Mouse (Mus musculus): ENCODE data around the gene Dnaic2. TPM values are rescaled to one million over a fixed set of nuclear protein-coding genes. Genes with fewer than 3 reads are reported as not detected.

Gene Dnaic2
- total and polyA plus RNA-seq, 3 experiments: 0.59 to 0.93 (median 0.83) TPM

DNA sequence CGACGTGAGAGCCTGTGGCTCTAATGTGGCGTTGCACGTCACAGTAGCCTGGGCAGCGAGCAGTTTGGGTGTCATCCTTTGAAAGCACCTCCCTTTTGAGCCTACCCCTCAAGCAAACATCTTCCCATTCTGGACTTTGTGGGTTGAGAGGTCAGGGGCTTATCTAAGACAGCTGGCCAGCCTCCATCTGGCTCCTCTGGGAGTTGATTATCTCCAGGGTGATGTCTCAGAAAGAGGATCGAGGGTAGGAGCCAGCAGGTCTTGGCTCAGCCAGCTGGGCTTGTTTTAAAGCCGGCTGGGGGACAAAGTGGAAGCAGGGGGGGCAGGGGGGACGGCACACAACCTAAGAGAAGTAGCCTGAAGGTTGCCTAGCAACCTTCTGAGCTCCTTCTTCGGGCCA is 52.9 kb downstream of the Dnaic2 start:
- peaks cover 84% of the 10 kb centered on the region for H3K27me3 ChIP-seq (replicated peaks)
- no peak overlapping the region for H3K4me2 ChIP-seq (ENCODE audit: insufficient read depth, low read depth, poor library complexity, severe bottlenecking)
- H3K4me3 ChIP-seq (replicated peaks in 1 of 3; ENCODE audit: low read depth in 2 of 3, low read length in 2 of 3, poor library complexity in 1 of 3): no peak overlapping the region
- no peaks in the 10 kb centered on the region for H3K36me3 ChIP-seq (replicated peaks in 1 of 2; ENCODE audit: control insufficient read depth in 1 of 2, insufficient read depth in 1 of 2, low read length in 1 of 2)
- no peaks in the 10 kb centered on the region for H3K4me1 ChIP-seq (ENCODE audit: control insufficient read depth in 1 of 2, insufficient read depth in 2 of 2)
- H3K79me2 ChIP-seq (replicated peaks; ENCODE audit: control insufficient read depth, extremely low read depth, insufficient read depth, poor library complexity, severe bottlenecking): no peaks in the 10 kb centered on the region
- dilution Hi-C loops (cut with MboI; ENCODE audit: extremely low pct_ligation_motif_present, extremely low pct_unique_long_range_greater_than_20kb, low sequenced_read_pairs) (no loop called here), in situ Hi-C loops (cut with MboI; ENCODE audit: low pct_ligation_motif_present, low pct_unique_long_range_greater_than_20kb, low sequenced_read_pairs) (no loop called here)
- no peaks in the 10 kb centered on the region for H3K9me3 ChIP-seq (replicated peaks; ENCODE audit: low read length)
- no peak overlapping the region for H3K27ac ChIP-seq (ENCODE audit: insufficient read depth, low read depth)
- TF ChIP-seq ZC3H11A (IDR thresholded peaks at IDR 0.05; ENCODE audit: low read depth, low read length): no peak
- no peak for TF ChIP-seq CTCF (conservative IDR thresholded peaks at IDR 0.05 in 1 of 2, IDR thresholded peaks at IDR 0.05 in 1 of 2; ENCODE audit: low read depth in 2 of 2, low read length in 2 of 2)
- no peak for TF ChIP-seq ZKSCAN1 (IDR thresholded peaks at IDR 0.05; ENCODE audit: borderline replicate concordance, low read depth, low read length)
- TF ChIP-seq MAFK (IDR thresholded peaks at IDR 0.05; ENCODE audit: insufficient replicate concordance, low read length): no peak
- no peak for TF ChIP-seq GABPA (IDR thresholded peaks at IDR 0.05; ENCODE audit: insufficient replicate concordance, low read depth, low read length)
- no peak for TF ChIP-seq POLR2AphosphoS2 (IDR thresholded peaks at IDR 0.05; ENCODE audit: low read depth, low read length)
- no peak for TF ChIP-seq TBP (conservative IDR thresholded peaks at IDR 0.05; ENCODE audit: low read depth, low read length)
- no peak for TF ChIP-seq USF2 (conservative IDR thresholded peaks at IDR 0.05; ENCODE audit: low read depth, low read length)
- TF ChIP-seq UBTF (IDR thresholded peaks at IDR 0.05; ENCODE audit: low read depth, low read length): no peak
- TF ChIP-seq SIN3A (IDR thresholded peaks at IDR 0.05; ENCODE audit: low read length): no peak
- no peak for TF ChIP-seq E2F4 (IDR thresholded peaks at IDR 0.05; ENCODE audit: insufficient replicate concordance, low read depth, low read length)
- no peak for TF ChIP-seq CHD1 (IDR thresholded peaks at IDR 0.05; ENCODE audit: low read depth, low read length)
- TF ChIP-seq EP300 (IDR thresholded peaks at IDR 0.05; ENCODE audit: low read length): no peak
- TF ChIP-seq ETS1 (conservative IDR thresholded peaks at IDR 0.05; ENCODE audit: low read depth, low read length): no peak
- no peak for TF ChIP-seq BHLHE40 (IDR thresholded peaks at IDR 0.05; ENCODE audit: low read depth, low read length)
- TF ChIP-seq ELF1 (IDR thresholded peaks at IDR 0.05; ENCODE audit: low read depth, low read length): no peak
- TF ChIP-seq CHD2 (IDR thresholded peaks at IDR 0.05; ENCODE audit: low read length): no peak
- TF ChIP-seq SMC3 (IDR thresholded peaks at IDR 0.05; ENCODE audit: low read depth, low read length): no peak
- H3K9ac ChIP-seq (ENCODE audit: insufficient read depth, low read depth): no peak overlapping the region
- no peak for DNase-seq (ENCODE audit: extremely low read depth)

DNA sequence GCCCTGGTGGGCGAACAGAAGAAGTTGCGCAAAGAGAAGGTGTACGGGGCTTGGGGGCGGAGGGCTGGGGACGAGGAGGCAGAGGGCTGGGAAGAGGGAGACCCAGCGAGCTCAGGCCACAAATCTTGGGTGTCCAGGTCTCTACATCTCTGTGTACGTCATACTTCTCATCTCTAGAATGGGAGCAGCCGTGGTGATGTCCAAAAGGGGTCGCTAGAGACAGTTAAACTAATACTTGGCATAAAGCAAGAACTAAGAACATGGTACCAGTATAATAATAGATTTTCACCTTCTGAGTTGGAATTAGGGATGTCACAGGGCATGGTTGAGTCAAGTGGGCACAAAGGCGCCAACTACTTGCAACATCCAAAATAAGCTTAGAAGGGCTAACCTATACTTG is 58.7 kb downstream of the Dnaic2 start:
- Histone ChIP-seq H3K4me2 (ENCODE audit: insufficient read depth, low read depth, poor library complexity, severe bottlenecking) (no peak overlapping the region), H3K36me3 (replicated peaks in 1 of 2; ENCODE audit: control insufficient read depth in 1 of 2, insufficient read depth in 1 of 2, low read length in 1 of 2) (no peaks in the 10 kb centered on the region), H3K27ac (ENCODE audit: insufficient read depth, low read depth) (no peak overlapping the region), H3K27me3 (replicated peaks) (peaks cover 33% of the 10 kb centered on the region), H3K9ac (ENCODE audit: insufficient read depth, low read depth) (no peak overlapping the region), H3K4me3 (replicated peaks in 1 of 3; ENCODE audit: low read depth in 2 of 3, low read length in 2 of 3, poor library complexity in 1 of 3) (no peak overlapping the region), H3K79me2 (replicated peaks; ENCODE audit: control insufficient read depth, extremely low read depth, insufficient read depth, poor library complexity, severe bottlenecking) (no peaks in the 10 kb centered on the region), H3K9me3 (replicated peaks; ENCODE audit: low read length) (peaks cover 4% of the 10 kb centered on the region), H3K4me1 (ENCODE audit: control insufficient read depth in 1 of 2, insufficient read depth in 2 of 2) (peaks cover 4 to 14% of the 10 kb centered on the region in 2 experiments; a peak in 3 of 4 replicates)
- dilution Hi-C loops (cut with MboI; ENCODE audit: extremely low pct_ligation_motif_present, extremely low pct_unique_long_range_greater_than_20kb, low sequenced_read_pairs): no loop called here
- in situ Hi-C loops (cut with MboI; ENCODE audit: low pct_ligation_motif_present, low pct_unique_long_range_greater_than_20kb, low sequenced_read_pairs): no loop called here
- no peak for DNase-seq (ENCODE audit: extremely low read depth)
- TF ChIP-seq USF2 (conservative IDR thresholded peaks at IDR 0.05; ENCODE audit: low read depth, low read length): no peak
- no peak for TF ChIP-seq POLR2A (IDR thresholded peaks at IDR 0.05; ENCODE audit: low read depth, low read length)
- TF ChIP-seq UBTF (IDR thresholded peaks at IDR 0.05; ENCODE audit: low read depth, low read length): no peak
- TF ChIP-seq E2F4 (IDR thresholded peaks at IDR 0.05; ENCODE audit: insufficient replicate concordance, low read depth, low read length): no peak
- TF ChIP-seq CHD1 (IDR thresholded peaks at IDR 0.05; ENCODE audit: low read depth, low read length): no peak
